Mouse (Mus musculus): ENCODE results near the gene Hmbs.
"Not testable (repeated sequence)": the region's sequence is repeated elsewhere in the genome, so short reads cannot be mapped to it uniquely, and the experiment has no call there.

The Hmbs gene

DNA sequence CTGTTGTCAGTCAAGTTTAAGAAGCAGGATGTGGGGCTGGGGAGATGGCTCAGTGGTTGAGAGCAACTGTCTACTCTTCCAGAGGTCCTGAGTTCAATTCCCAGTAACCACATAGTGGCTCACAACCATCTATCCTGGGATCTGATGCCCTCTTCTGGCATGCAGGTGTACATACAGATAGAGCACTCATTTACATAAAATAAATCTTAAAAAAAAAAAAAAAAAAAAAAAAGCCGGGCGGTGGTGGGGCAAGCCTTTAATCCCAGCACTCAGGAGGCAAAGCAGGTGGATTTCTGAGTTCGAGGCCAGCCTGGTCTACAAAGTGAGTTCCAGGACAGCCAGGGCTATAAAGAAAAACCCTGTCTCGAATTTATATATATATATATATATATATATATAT, 20.4 kb downstream of the Hmbs start:
- DNase-seq (ENCODE audit: low spot score), result not testable (repeated sequence)

DNA sequence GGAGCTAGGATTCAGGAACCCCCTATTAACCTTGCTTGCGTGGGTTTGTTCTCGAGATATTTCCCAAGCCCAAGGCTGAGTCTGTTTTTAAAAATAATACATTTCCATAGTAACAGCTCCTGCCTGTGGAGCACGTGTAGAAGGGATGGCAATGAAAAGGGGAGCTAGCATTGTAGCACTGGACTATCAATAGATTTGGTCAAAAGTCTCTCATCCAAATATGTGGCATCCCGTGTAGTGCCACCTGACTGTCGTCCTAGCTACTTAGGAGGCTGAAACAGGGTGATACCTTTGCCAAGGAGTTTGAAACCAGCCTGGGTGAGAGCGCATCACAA, 23.3 kb downstream of the Hmbs start:
- no peak for DNase-seq (ENCODE audit: low spot score)

DNA sequence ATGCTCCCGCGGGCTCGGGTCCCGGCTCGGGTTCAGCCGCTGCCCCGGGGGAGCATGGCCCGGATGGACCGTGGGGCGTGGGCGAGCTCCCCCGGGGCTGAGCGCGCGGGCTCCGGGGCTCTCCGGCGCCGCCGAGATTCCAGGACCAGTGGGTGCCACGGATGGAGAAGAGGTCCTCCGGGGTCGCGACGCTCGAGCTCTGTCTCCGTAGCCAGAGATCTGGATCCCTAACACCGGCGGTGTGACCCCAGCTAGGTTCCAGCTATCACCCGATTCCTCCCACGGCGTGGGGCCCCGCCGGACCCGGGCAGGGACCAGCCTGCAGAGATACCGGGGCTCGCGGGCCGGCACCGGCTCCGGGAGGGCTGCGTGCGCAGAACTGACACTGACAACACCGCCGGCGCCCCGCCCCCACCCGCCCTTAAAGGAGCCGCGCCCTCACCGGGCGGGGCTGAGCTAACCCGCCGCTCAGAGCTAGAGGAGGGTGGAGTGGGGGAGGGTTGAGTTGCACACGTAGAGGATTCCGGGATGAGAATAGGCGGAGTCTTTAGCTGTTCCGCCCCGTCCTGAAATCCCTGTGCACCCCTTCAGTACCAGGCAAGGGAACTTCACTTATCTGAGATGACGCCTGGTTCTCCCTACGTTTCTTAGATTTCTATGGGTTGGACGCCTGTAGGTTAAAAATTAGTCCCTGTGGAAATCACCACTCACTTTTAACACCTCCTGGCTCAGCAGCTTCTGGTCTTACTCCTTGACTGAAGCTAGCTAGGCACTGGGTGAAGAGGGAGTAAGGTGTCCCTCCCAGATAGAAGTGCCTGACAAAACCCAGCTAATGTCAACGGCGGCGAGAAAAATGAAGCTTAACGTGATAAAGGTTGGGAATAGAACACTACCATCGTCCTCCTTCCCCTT, 23.9 kb downstream of the Hmbs start, which contains the start of gene C2cd2l:
TSS of gene C2cd2l (minus strand) at position 399 of the 912 bp plus-strand sequence.
- DNase-seq (ENCODE audit: low spot score), result peak; percentile 98

DNA sequence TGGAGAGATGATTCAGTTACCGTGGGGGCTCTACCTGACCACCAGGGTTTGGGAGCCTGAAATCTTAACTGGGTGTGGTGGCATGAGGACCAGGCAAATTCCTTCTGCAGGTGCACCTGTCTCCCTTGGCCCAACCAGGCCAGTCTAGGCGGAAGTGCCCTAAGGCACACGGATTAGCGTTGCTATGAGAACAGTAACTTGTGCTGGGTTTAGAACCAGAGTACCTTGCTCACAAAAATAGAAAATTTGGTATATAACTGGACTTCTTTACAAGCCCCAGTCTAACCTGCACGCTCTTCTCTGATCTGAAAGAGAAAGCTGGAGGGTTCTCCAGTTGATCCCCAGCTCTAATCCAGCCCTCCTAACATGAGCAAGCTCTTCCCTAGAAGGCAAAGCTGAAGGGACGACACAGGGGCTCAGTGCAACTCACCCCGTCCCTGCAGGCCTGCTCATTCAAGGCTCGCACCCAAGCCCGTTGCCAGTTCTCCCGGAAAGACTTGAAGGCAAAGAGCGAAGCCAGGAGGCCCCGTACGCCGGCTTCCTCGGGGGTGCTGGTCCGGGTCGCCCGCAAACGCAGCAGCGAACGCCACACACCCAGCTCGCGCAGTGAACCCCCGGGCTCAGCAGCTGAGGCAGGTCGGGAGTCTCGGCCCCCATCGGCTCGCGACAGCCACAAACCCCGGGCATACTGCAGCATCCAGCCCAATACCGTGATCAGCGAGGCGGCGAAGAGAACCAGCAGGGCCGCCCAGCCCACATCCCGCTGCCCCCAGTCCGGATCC, 24.7 kb downstream of the Hmbs start:
- DNase-seq (ENCODE audit: low spot score), result no peak

DNA sequence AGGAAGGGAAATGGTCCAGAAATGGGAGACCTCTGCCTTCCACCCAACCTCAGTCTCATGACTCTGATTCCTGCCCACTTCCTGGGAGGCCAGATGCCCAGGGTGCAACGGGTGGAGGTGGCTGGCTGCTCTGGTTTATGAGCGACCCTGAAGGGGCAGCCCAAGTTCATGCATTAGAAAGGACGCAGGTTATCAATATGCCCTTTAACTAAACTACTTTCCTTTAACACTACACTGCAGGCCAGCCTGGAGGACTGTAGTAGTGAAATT, 25.3 kb downstream of the Hmbs start:
- no peak for DNase-seq (ENCODE audit: low spot score)

DNA sequence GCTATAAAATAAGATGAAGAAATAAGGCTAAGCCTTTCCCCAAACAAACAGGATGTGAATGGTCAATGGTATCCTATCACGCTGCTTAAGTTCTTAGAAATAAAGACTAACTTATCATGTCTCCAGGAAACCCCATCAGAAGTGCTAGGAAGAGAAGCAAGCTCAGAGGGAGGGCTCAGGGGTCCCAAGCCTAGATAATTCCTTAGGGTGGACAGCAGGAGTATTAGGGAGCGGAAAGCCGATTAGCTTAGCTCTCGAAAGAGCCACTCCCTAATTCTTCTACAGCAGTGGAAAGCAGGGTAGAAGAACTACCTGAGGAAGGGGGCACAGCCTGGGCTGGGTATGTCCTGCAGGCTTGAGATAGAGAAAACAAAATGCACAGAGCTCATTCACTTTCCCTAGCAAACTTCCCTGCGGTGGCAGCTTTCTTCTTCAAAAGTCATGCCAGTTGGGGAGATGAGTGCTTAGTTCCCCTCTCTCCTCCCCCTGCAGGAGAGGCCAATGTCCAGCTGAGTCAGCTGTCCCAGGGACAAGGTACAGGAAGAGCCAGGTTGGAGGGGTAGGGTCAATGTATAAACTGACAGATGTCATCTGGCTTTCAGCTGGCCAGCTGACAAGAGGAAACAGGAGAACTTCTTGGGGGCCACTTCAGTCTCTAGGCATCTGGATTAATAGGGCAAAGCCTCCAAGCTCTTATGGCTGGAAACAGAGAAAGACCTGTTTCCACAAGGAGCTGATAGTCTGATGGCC, 25.8 kb downstream of the Hmbs start:
- DNase-seq (ENCODE audit: low spot score), result no peak

DNA sequence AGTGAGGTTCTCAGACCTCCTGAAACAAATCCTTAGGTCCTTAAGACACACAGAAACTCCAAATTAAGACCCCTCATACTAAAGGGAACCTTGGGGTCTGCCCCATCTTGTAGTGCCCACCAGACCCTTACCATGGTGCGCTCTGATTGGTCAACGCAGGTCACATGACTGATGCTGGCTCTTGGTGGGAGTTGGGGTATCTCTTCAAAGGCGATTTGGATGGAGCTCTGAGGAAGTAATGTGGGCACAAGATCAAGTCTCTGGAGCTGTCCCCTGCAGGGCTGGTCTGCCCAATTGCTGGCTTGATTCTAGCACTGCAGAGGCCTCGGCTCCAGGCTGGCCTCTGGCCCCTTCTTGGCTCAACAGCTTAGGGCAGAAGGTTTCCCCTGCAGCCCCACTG, 26.6 kb downstream of the Hmbs start:
- DNase-seq (ENCODE audit: low spot score), result no peak

DNA sequence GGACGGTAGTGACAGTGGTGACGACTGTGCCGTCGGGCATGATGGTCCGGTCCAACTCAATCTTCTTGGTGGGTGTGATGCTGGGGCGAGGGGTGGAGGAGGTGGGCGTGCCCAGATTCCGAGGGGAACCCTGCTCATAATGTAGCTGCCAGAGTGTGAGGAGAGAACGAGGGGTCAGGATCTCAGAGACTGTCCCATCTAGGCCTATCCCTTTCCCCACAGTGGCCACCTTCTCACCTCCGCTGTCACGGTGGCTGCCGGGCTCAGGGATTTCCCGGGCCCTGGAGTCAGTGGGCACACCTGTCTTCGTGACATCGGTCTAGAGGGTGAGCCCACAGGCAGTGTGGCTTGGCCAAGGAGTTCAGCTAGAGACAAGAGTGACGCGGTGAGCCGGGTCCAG, 29.1 kb downstream of the Hmbs start:
- DNase-seq (ENCODE audit: low spot score), result no peak

DNA sequence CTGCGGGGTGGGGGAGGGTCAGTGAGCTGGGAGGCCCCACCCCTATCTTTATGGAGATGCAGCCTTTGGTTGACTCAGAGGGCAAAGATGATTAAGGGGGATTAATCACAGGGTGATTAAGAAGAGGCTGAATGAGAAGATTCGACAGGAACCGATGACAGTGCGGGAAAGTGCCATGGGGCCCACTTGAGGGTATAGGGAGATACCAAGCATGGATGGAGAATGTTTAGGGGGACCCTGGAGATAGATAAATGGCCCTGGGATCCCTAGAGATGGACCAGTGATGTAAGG, 29.8 kb downstream of the Hmbs start:
- DNase-seq (ENCODE audit: low spot score), result no peak

DNA sequence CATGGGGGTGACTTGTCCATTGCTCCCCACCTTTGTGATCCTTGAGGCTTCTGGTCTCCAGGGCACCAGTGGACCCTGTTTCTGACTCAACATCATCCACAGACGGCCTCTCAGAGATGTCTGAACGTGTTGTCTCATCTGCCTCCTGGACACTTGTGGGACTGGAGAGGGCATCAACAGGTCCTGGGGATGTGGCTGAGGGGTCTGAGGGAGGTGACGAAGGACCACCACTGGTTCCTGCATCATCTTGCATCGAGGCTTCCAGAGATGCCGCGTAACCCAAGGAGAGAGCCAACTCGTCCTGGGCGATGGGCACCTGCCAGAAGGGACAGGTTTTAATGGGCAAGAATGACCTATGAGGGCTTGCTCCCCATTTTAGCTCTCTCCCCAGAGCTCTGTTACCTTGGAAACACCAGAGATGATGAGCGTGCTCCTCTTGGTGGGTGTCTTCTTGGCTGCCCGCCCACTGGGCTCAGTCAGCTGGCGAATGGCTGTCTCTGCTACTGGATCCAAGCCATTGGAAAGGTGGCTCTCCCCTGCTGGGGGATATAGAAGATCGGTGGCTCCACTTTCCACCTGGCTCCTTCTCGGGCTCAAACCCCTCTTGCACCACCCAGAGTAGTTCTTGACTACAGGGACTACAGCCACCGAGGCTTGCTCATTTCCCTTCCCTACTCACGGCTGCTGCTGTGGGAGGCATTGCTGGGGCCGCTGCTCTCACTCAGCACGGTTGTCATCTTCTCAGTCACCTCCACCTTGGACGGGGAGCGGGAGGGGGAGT, 30.4 kb downstream of the Hmbs start:
- no peak for DNase-seq (ENCODE audit: low spot score)

DNA sequence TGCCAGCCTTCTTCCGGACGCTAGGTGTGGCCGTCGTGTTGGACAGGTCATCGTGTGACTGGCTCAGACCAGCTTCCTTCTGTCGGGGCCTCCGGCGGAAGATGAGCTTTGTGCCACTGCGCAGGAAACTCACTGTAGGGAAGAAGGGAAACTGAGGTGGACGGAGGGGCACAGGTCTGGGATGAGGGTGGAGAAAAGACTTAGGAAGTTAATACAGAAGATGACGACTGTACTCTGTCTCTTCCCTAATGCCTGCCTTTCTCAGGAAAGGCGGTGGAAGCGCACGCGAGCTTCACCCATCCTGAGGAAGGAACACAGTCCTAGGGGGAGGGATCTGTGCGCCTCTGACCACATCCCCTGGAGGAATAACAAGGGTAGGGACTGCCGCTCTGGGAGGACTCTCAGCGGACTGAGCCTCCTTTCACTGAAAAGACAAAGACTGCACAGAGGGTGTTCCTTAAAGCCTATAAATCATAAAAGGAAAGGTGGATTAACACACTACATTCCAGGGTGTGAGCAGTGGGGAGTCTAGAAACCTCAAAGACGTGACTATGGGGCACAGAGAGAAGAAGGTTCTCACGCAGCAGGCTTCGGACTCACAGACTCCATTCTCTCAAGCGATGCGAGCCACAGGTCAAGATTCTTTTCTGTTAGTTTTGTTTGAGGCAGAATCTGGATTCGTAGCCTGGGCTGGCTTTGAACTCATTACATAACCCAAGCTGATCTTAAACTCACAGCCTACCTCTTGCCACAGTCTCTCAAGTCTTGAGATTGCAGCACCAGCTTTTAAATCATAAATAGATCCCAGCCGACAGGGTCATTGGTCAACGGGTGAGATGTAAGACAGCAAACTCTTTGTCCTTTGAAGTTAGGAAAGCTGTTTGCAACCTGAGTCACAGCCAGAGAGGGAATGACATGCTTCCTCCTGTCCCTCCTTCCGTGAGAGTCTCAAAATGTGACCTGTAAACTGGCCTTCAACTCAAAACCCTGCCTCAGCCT, 32.6 kb downstream of the Hmbs start:
- DNase-seq (ENCODE audit: low spot score), result peak; percentile 58

DNA sequence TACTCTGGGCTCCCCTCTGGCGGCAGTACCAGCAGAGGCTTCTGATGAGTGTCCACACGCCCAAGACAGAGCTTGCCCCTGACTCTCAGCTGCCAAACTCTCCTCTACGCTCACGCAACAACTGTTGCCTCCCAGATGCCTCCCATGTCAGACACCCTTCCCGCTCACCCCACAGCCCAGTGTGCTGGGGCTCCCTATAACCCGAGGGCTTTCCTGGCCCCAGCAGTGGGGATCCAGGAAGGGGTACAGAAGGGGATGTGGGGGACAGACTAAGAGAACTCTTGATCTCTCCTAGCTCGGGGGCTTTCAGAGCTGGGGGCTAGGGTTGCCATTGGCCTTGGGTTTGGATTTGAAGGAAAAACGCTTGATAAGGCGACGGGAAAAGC, 33.3 kb downstream of the Hmbs start:
- no peak for DNase-seq (ENCODE audit: low spot score)

DNA sequence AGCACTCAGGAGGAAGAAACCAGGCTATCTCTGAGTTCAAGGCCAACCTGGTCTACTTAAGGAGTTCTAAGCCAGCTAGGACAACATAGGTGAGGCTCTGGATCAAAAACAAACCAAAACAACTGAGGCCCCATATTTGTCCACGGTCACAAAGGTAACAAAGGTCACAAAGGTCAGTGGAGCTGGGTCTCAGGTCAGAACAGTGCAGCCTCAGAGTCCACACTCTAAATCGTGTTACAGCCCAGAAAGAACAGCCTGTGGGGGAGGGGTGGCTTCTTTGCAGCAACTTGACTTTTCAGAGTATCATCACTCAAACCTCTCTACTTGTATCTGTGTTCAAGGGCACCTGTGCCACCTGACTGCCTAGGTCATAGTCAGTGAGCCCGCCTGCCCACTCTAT, 34.3 kb downstream of the Hmbs start:
- DNase-seq (ENCODE audit: low spot score), result no peak

DNA sequence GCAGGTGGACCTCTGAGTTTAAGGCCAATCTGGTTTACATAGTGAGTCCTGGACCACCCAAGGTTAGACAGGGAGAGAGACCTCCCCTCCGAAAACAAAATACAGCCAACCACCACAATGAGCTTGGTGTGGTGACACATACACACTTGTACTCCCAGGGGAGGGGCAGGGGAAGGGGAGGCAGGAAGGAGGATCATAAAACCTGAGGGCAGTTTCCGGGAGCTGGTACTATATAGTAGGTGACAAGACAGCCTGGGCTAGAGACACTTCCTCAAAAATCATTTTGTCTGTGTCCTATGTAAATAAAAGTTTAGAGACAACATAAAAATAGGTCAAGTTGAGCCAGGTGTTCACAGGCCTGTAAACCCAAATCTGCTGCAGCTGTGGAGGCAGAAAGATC, 36.8 kb downstream of the Hmbs start:
- no peak for DNase-seq (ENCODE audit: low spot score)

DNA sequence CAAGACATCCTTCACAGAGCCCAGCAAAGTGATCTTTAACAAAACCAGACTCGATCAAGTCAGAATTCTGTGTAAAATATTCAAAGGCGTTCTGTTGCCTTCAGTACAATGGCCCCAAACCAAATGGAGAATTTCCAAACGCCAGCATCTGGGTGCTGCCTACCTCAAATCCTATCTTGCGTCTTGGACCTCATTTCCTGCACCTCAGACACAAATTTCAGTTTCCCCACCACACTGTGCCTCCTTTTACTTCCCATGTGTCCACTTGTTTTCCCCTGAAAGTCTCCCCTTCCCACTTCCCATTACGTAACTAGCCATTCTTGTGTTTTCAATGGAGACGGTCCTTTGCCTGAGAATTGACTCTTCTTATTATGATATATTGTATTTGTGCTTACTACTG, 37.5 kb downstream of the Hmbs start:
- DNase-seq (ENCODE audit: low spot score), result no peak

DNA sequence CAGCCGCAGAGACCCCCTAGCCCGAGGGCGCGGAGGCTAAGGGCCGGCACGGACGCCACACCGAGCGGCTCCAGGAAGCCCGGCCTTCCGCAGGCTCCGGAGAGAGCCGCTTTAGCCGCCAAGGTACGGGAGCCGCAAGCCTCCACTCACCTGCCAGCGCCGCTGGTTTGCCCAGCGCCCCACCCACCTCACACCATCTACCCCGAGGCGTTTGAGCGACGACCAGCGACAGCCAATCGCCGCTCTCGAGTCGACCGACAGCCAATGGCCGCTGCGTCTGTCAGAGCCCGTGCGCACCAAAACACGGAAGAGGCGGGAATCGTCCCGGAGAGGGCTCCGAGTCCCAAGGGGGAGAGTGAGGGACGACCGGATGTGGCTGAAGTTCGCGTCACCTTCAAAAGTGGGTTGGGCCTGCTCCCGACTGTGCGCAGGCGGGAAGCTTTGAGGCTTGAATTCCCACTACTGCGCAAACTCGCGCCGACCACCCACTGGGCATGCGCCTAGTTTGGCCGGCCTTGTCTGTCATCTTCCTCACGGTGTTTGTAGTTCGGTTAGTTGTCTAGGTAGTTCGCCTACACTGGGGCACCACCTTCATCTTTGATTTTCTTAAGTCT, 38.5 kb downstream of the Hmbs start, which contains the start of gene Hinfp:
TSS of gene Hinfp (minus strand) at position 206 of the 614 bp plus-strand sequence.
- peak; percentile 99 for DNase-seq (ENCODE audit: low spot score)

DNA sequence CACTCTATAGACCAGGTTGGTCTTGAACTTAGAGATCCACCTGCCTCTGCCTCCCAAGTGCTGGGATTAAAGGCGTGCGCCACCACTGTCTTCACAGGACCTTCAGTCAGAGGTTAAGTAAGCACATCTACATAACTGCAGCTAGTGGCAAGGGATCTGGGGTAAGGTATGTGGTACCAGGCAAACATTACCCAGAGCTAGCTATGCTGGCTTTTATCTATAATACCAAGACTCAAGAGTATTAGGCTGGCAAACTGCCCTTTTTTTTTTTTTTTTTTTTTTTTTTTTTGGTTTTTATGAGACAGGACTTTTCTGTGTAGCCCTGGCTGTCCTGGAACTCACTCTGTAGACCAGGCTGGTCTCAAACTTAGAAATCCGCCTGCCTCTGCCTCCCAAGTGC, 44.0 kb downstream of the Hmbs start:
- not testable (repeated sequence) for DNase-seq (ENCODE audit: low spot score)

DNA sequence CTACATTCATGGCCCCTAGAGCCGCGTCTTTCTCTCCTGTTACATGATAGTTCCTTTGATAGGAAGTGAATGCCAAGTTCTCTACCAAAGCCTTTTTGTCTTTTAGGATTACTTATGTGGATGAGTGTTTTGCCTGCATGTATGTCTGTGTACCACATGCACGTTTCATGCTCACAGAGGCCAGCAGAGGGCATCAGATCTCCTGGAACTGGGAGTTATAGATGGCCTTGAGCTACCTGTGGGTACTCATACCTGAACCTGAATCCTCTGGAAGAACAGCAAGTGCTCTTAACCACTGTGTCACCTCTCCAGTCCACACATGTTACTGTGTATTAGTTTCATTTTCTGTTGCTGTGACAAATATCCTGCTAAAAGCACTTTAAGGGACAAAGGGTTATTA, 51.5 kb downstream of the Hmbs start:
- DNase-seq (ENCODE audit: low spot score), result peak; percentile 59

DNA sequence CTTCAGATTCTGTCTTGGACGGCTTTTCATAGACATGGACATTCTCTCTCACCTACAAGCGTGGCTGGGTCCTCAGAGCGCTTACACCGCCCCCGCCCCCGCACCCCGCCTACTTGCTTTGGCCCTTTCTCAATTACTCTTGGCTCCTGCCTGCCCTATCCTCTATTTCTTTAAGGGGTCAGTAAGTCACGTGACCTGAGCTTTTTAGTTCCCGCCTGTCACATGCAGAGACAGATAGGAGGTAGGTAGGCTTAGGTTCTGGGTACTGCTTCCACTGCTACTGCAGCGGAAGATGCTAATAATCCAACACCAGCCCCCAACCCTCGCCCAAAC, 55.1 kb downstream of the Hmbs start:
- DNase-seq (ENCODE audit: low spot score), result peak; percentile 42

DNA sequence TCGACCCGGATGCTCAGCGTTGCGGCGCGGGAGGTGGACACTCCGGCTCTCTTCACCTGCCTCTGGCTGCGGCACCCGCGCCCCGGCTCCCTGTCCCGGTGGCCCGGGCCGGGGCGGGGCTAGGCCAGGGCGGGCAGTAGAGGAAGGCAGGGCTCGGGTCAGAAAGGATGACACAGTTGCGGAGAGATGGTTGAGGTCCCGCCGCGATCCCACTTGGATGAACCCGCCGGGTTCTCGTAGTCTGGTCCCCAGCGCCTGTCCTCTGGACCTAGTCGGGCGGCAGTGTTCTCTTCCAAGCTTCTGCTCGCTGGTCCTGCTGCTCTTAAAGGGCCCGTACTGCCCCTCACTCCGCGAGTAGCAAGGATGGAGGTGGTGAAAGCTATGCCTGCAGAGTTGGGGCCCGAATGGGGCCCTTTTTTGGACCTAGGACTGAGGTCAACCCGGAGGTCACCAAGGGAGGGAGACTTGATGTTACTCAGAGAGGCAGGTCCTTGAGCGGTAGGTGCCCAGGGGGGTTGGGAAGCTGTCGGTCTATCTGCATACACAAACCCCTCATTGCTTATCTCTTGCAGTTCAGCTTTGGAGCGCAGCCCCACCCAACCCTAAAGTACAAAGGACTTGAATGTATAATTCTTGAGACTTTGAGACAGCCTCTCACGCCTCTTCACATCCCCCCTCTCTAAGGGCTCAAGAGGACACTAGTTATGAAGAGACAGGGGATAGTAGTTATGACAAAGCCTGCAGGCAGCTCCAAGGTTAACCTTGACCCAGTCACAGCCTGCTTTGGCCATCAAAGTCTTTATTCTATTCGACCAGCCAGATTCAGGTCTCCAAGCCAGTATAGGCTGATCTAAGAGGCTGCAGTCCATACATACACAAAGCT, 55.7 kb downstream of the Hmbs start, which contains the start of gene Abcg4:
TSS of gene Abcg4 (minus strand) at position 540 of the 883 bp plus-strand sequence.
- peak; percentile 64 for DNase-seq (ENCODE audit: low spot score)
